Mouse (Mus musculus): ENCODE measurements around the gene Nell2. TPM values are rescaled to one million over a fixed set of nuclear protein-coding genes. Genes with fewer than 3 reads are reported as not detected.

Gene Nell2
- 18.8 and 20.1 TPM in 2 replicates for polyA plus RNA-seq (2015; fragmentation: Nextera tagmentation; extraction: Ambion mirVana)

GRCm38 (mm10) chr15:95527948-95528861, at the start of gene Nell2:
Gene Nell2 (minus strand): TSS chr15:95528559.
- Histone ChIP-seq H3K36me3 (no peaks in the 10 kb centered on the region), H3K27me3 (peaks cover 57% of the 10 kb centered on the region), H3K4me2 (replicated peaks) (peak within 1 kb of the TSS; percentile 98), H3K9me3 (no peaks in the 10 kb centered on the region), H3K27ac (no peak within 1 kb of the TSS), H3K9ac (peak within 1 kb of the TSS; percentile 65), H3K4me1 (peaks cover 20% of the 10 kb centered on the region), H3K4me3 (peak within 1 kb of the TSS; percentile 63)
- under 1% methylated on average over 78 of the region's 95 CpGs for WGBS
- ATAC-seq (ENCODE audit: low FRiP score, low read depth), result peak; percentile 80

GRCm38 (mm10) chr15:95574661-95575060, 46.3 kb upstream of the Nell2 start:
- Histone ChIP-seq H3K9ac (no peak overlapping the region), H3K36me3 (no peaks in the 10 kb centered on the region), H3K4me3 (no peak overlapping the region), H3K4me2 (replicated peaks) (no peak overlapping the region), H3K9me3 (no peaks in the 10 kb centered on the region), H3K27me3 (peaks cover 31% of the 10 kb centered on the region), H3K27ac (no peak overlapping the region), H3K4me1 (no peaks in the 10 kb centered on the region)
- no peak for ATAC-seq (ENCODE audit: low FRiP score, low read depth)
- 14% methylated on average over 5 of the region's 5 CpGs for WGBS

- no peaks in the 10 kb centered on the region for H3K4me1 ChIP-seq
- no peaks in the 10 kb centered on the region for H3K36me3 ChIP-seq
- H3K9ac ChIP-seq, result no peak overlapping the region
- no peak for ATAC-seq (ENCODE audit: low FRiP score, low read depth)
- no peak overlapping the region for H3K4me2 ChIP-seq (replicated peaks)
- no peak overlapping the region for H3K4me3 ChIP-seq
- no peaks in the 10 kb centered on the region for H3K9me3 ChIP-seq
- WGBS, result 84% methylated on average over 6 of the region's 6 CpGs
- H3K27me3 ChIP-seq, result no peaks in the 10 kb centered on the region
- no peak overlapping the region for H3K27ac ChIP-seq
These were observed 41.2 kb upstream of the Nell2 start for GRCm38 (mm10) chr15:95569606-95570005.

- WGBS, result 91% methylated on average over 2 of the region's 2 CpGs
- Histone ChIP-seq H3K9ac (no peak overlapping the region), H3K9me3 (no peaks in the 10 kb centered on the region), H3K36me3 (no peaks in the 10 kb centered on the region), H3K27me3 (no peaks in the 10 kb centered on the region), H3K4me2 (replicated peaks) (no peak overlapping the region), H3K27ac (no peak overlapping the region), H3K4me3 (no peak overlapping the region), H3K4me1 (no peaks in the 10 kb centered on the region)
- no peak for ATAC-seq (ENCODE audit: low FRiP score, low read depth)
These were observed 36.8 kb upstream of the Nell2 start for GRCm38 (mm10) chr15:95565160-95565559.

GRCm38 (mm10) chr15:95561303-95561702, 32.9 kb upstream of the Nell2 start:
- no peak overlapping the region for H3K4me2 ChIP-seq (replicated peaks)
- H3K4me1 ChIP-seq, result no peaks in the 10 kb centered on the region
- H3K9ac ChIP-seq, result no peak overlapping the region
- H3K9me3 ChIP-seq, result no peaks in the 10 kb centered on the region
- no peak overlapping the region for H3K27ac ChIP-seq
- H3K36me3 ChIP-seq, result no peaks in the 10 kb centered on the region
- H3K4me3 ChIP-seq, result no peak overlapping the region
- no peak for ATAC-seq (ENCODE audit: low FRiP score, low read depth)
- H3K27me3 ChIP-seq, result no peaks in the 10 kb centered on the region
- WGBS, result 85% methylated on average over 5 of the region's 5 CpGs

- Histone ChIP-seq H3K4me2 (replicated peaks) (no peak overlapping the region), H3K27ac (no peak overlapping the region), H3K4me1 (no peaks in the 10 kb centered on the region), H3K4me3 (no peak overlapping the region), H3K9ac (no peak overlapping the region), H3K9me3 (no peaks in the 10 kb centered on the region), H3K36me3 (no peaks in the 10 kb centered on the region), H3K27me3 (no peaks in the 10 kb centered on the region)
- ATAC-seq (ENCODE audit: low FRiP score, low read depth), result no peak
- 69% methylated on average over 5 of the region's 5 CpGs for WGBS
These were observed 21.7 kb upstream of the Nell2 start for GRCm38 (mm10) chr15:95550011-95550410.

- Histone ChIP-seq H3K4me2 (replicated peaks) (no peak overlapping the region), H3K36me3 (no peaks in the 10 kb centered on the region), H3K4me1 (peaks cover 4% of the 10 kb centered on the region), H3K27ac (no peak overlapping the region), H3K9ac (no peak overlapping the region), H3K27me3 (no peaks in the 10 kb centered on the region), H3K4me3 (no peak overlapping the region), H3K9me3 (0 out of 2 replicates have a peak, but pooled peaks cover 4% of the 10 kb centered on the region)
- ATAC-seq (ENCODE audit: low FRiP score, low read depth), result no peak
- WGBS, result 66% methylated on average over 6 of the region's 6 CpGs
These were observed 14.3 kb upstream of the Nell2 start for GRCm38 (mm10) chr15:95542632-95543031.

- 75% methylated on average over 4 of the region's 4 CpGs for WGBS
- Histone ChIP-seq H3K9ac (no peak overlapping the region), H3K36me3 (no peaks in the 10 kb centered on the region), H3K9me3 (0 out of 2 replicates have a peak, but pooled peaks cover 4% of the 10 kb centered on the region), H3K27me3 (no peaks in the 10 kb centered on the region), H3K4me3 (no peak overlapping the region), H3K4me2 (replicated peaks) (no peak overlapping the region), H3K27ac (no peak overlapping the region), H3K4me1 (no peaks in the 10 kb centered on the region)
- no peak for ATAC-seq (ENCODE audit: low FRiP score, low read depth)
These were observed 8.4 kb upstream of the Nell2 start for GRCm38 (mm10) chr15:95536724-95537123.

GRCm38 (mm10) chr15:95536230-95536629, 7.9 kb upstream of the Nell2 start:
- WGBS, result 80% methylated on average over 4 of the region's 4 CpGs
- no peak for ATAC-seq (ENCODE audit: low FRiP score, low read depth)
- Histone ChIP-seq H3K27me3 (no peaks in the 10 kb centered on the region), H3K36me3 (no peaks in the 10 kb centered on the region), H3K27ac (no peak overlapping the region), H3K4me2 (replicated peaks) (no peak overlapping the region), H3K9me3 (0 out of 2 replicates have a peak, but pooled peaks cover 4% of the 10 kb centered on the region), H3K4me3 (no peak overlapping the region), H3K9ac (no peak overlapping the region), H3K4me1 (no peaks in the 10 kb centered on the region)

GRCm38 (mm10) chr15:95534644-95535043, 6.3 kb upstream of the Nell2 start:
- Histone ChIP-seq H3K4me2 (replicated peaks) (no peak overlapping the region), H3K4me1 (no peaks in the 10 kb centered on the region), H3K9ac (no peak overlapping the region), H3K4me3 (no peak overlapping the region), H3K36me3 (no peaks in the 10 kb centered on the region), H3K27ac (no peak overlapping the region), H3K27me3 (peaks cover 11% of the 10 kb centered on the region), H3K9me3 (0 out of 2 replicates have a peak, but pooled peaks cover 4% of the 10 kb centered on the region)
- no peak for ATAC-seq (ENCODE audit: low FRiP score, low read depth)
- WGBS, result 74% methylated on average over 6 of the region's 6 CpGs

- Histone ChIP-seq H3K4me3 (peak overlapping the region; percentile 63), H3K27ac (no peak overlapping the region), H3K4me1 (peaks cover 20% of the 10 kb centered on the region), H3K27me3 (peaks cover 60% of the 10 kb centered on the region), H3K9me3 (no peaks in the 10 kb centered on the region), H3K4me2 (replicated peaks) (peak overlapping the region; percentile 98), H3K9ac (peak overlapping the region; percentile 65), H3K36me3 (no peaks in the 10 kb centered on the region)
- ATAC-seq (ENCODE audit: low FRiP score, low read depth), result no peak
- WGBS, result under 1% methylated on average over 28 of the region's 28 CpGs
These were observed 855 bp downstream of the Nell2 start for GRCm38 (mm10) chr15:95527461-95527947.

- Histone ChIP-seq H3K27me3 (peaks cover 60% of the 10 kb centered on the region), H3K27ac (no peak overlapping the region), H3K9ac (peak overlapping the region; percentile 65; the same call in 1 of the 2 replicates), H3K36me3 (no peaks in the 10 kb centered on the region), H3K4me3 (peak overlapping the region; percentile 63), H3K4me1 (peaks cover 20% of the 10 kb centered on the region), H3K4me2 (replicated peaks) (peak overlapping the region; percentile 98), H3K9me3 (no peaks in the 10 kb centered on the region)
- ATAC-seq (ENCODE audit: low FRiP score, low read depth), result 0 out of 2 replicates have a peak, but pooled peaks have one; percentile 42
- 1% methylated on average over 27 of the region's 27 CpGs for whole genome bisulfite sequencing
These were observed 1.5 kb downstream of the Nell2 start for GRCm38 (mm10) chr15:95526626-95527411.

Measured in limb, embryonic 13.5 days (tissue).